Mouse (Mus musculus) urinary bladder, postnatal 25 days (tissue): Measurements from ENCODE around the gene Coq4.
"Not testable (repeated sequence)": the region's sequence is repeated elsewhere in the genome, so short reads cannot be mapped to it uniquely, and the experiment has no call there.

ENCODE experiments used
- DNase-seq: peaks from one replicate; pipeline ENCODE4 v3.0.0; 2022; ENCODE audit warnings: low spot score

The Coq4 gene

GRCm38 (mm10) chr2:29787104-29787917 lies at the start of gene Coq4:
Gene Coq4 (plus strand): TSS chr2:29787493.
- peak; percentile 81 for DNase-seq

- no peak for DNase-seq
Observed at GRCm38 (mm10) chr2:29738799-29739198, 48.5 kb upstream of the Coq4 start.

- no peak for DNase-seq
Observed at GRCm38 (mm10) chr2:29739368-29739767, 47.9 kb upstream of the Coq4 start.

GRCm38 (mm10) chr2:29741207-29741606 lies 46.1 kb upstream of the Coq4 start:
- DNase-seq = no peak

GRCm38 (mm10) chr2:29744256-29744655 lies 43.0 kb upstream of the Coq4 start:
- DNase-seq = no peak

DNA sequence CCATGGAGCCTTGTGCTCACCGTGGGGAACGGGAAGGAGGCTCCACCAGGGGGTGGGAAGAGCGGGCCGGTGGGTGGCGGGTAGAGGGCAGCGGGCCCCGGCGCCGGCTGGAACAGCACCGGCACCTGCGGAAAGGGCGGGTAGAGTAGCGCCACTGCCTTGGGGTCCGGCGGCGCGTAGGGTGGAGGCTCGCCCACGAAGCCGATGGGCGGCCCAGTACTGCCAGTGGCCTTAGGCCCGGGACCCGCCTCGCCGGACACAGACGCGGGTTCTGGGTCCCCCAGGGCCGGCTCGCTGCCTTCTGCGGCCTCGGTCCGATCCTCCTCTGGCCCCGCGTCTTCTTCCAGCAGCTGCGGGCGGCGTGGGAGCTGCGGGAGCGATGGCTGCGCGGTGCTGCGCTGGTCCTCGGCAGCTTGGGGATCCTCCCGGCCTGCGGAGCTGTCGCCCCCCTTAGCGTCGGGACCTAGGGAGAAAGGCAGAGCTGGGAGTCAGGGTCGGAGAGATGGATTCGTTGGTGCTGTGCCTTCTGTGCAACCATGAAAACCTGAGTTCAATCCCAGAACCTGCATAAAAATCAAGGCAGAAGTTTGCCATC lies 40.0 kb upstream of the Coq4 start:
- no peak for DNase-seq

- DNase-seq = no peak
Observed at GRCm38 (mm10) chr2:29747852-29748251, 39.4 kb upstream of the Coq4 start.

DNA sequence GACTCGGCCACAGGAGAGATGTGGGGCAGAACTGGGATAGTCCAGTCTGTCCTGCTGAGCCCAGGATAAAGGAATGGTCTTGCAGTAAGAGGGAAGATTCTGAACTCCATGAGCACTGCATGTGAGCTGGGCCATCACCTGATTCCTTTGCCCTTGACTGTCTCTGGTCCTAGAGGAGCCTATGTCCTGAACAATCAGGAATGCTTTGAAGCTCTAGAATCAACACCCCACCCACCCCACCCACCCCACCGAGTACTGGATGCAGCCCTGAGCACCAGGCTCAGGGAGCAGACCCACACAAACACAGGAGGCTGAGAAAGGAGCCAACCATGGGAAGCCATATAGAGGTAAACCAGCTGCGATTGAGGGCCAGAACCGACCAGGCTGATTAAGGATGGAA lies 38.8 kb upstream of the Coq4 start:
- no peak for DNase-seq

GRCm38 (mm10) chr2:29751497-29751896 lies 35.8 kb upstream of the Coq4 start, which contains the start of gene Gm13420:
Gene Gm13420 (minus strand): TSS chr2:29751685.
- DNase-seq = no peak

DNA sequence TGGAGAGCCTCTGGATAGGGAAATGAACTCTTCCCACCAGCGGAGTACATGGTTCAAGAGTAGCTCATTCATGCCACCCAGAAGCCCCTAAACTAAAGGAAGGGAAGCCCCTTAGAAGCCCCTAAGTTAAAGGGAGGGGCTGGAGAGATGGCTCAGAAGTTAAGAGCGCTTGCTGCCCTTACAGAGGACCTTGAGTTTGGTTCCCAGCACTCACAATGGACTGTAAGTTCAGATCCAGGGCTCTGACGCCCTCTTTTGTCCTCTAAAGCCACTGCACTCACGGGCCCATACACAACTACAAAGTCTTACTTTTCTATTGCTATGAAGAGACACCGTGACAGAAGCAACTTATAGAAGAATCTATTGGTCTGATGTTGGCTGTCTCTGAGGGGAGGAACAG lies 34.9 kb upstream of the Coq4 start:
- DNase-seq = no peak

GRCm38 (mm10) chr2:29755693-29756092 lies 31.6 kb upstream of the Coq4 start:
- DNase-seq = no peak

GRCm38 (mm10) chr2:29764831-29765230 lies 22.5 kb upstream of the Coq4 start:
- peak; percentile 72 for DNase-seq

DNA sequence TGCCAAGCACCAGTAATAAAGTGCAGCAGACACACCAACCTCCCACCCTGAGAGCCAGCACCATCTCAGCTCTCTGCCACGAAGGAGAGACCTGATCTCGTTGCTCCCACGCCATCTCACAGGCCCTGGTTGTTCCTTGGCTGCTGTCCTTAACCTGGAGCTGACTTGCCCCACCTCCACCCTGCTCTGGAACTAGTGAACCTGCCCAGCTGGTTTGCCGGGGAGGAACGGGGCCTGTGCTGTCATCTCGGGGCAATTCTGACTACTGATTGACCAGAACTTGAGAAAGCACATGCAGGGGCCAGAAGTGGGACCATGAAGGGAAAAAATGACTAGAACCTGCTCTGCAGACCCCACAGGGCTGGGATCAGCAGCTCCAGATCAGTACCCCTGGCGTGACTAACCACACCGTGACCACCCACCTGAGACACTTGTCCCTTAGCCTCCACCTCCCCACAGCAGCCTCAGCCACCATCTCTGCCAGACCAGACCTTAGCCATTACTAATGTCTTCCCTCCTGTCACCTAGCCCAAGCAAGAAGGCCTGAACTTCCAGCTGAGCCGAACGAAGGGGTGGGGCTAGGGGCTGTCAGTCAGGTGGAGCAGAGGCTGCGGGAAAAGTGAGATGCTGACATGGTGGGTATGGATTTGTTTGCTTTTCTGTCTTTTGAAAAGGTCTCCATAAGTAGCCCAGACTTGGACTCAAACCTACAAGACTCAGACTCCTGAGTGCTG lies 19.1 kb upstream of the Coq4 start:
- DNase-seq = peak; percentile 48

DNA sequence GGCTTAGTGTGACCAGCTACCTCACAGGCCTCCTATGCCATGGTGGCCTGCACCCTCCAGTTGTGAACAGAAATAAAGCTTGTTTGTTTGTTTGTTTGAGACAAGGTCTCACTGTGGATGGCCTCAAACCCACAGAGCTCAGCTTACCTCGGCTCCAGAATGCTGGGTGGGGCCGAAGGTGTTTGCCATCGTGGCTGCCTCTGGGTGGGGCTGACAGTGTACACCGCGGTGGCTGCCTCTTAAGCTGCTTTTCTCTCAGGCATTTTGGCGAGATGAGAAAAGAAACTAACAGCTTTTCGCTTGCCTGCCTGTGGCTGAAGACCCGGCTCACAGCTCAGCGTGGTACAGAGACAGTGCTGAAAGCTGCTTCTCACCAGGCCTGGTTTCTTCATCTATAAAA lies 18.4 kb upstream of the Coq4 start:
- no peak for DNase-seq

GRCm38 (mm10) chr2:29770162-29770561 lies 17.1 kb upstream of the Coq4 start:
- DNase-seq = no peak

- DNase-seq = no peak
Observed at GRCm38 (mm10) chr2:29771611-29772461, 15.5 kb upstream of the Coq4 start.

DNA sequence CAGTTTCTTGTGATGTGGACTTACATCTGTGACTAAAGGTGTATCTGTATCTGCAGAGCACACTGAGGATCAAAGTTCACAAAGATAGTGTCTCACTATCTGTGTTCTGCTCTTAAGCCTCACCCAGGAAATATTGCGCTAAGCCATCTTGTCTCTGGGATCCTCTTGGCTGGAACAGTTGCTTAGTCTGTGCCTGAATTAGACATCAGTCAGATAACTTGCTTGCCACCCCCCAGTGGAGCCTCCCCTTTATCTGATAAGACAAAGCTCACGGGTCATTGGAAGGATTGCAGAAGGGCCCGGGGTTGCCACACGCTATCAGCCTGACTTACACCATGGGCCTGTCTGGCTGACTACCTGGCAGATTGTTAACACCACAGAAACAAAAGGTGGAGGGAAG lies 14.0 kb upstream of the Coq4 start:
- no peak for DNase-seq

GRCm38 (mm10) chr2:29781256-29781655 lies 6.0 kb upstream of the Coq4 start:
- DNase-seq = not testable (repeated sequence)

GRCm38 (mm10) chr2:29784290-29784689 lies 3.0 kb upstream of the Coq4 start:
- no peak for DNase-seq

DNA sequence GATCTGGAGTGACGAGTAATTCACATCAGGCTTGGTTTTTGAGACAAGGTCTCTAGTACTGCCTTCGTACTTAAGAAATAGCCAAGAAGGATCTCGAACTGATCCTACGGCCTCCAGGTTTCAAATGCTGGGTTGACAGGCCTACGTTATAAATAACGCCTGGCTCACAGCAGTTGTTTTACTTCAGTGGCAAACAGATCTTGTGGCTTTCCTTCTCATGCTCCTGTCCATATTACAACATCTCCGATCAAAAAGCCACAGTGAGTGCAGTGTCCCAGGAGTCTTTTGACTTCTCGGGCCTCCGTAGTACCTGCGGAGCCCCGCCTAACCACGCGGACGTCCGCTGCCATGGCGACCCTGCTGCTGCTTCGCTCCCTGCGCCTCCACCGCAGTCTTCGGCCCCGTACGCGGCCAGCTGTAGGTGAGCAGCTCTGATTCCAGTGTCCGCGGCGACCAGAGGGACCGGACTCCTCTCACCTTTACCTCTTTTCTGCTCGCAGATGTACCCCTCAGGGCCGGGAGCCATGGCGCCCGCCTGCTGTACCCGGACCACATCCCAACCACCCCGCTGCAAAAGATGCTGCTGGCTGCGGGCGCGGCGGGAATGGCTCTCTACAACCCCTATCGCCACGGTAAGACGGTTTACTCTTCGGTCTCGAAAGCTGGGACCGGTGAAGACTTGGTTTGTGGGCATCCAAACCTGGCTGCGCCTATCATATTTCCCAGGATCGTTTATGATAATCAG lies 816 bp downstream of the Coq4 start, which contains the start of gene Trub2:
Gene Trub2 (minus strand): TSS at position 566 of the 745 bp plus-strand sequence.
- DNase-seq = peak; percentile 80
